Mouse (Mus musculus) liver, adult (tissue): ENCODE data around the gene Gm20905.
"Not testable (repeated sequence)": the region's sequence is repeated elsewhere in the genome, so short reads cannot be mapped to it uniquely, and the experiment has no call there.

ENCODE experiments used
- GATA4 ChIP-seq: IDR thresholded peaks from 2 replicates; pipeline ENCODE4 v1.6.1; 2014; ENCODE audit warnings: mild to moderate bottlenecking, low read length; ENCODE audit not compliant: insufficient replicate concordance

Gm20905 gene

DNA sequence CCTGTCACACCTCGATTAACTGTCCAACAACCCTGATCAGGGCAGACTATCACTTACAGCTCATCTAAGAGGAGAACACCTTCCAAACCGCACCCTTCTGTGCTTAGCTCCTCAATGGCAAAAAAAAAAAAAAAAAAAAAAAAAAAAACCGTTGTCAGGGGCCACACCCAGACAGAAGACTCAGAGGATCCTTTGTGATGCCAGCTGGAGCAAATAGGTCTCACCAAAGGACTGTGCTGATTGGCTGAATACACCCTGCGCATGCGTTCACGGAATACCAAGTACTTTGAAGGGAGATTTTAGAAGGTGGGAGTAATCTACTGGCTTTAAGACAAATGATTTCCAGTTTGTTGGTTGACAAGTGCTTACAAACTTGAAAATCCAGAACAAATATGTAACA lies at the start of gene Gm20905:
Gm20905 (minus strand) TSS at position 101 of the 400 bp plus-strand sequence.
- not testable (repeated sequence) for TF ChIP-seq GATA4
